Mouse (Mus musculus): ENCODE measurements at regions not wholly inside any gene's neighbourhood (a gene's known extent, or its start where the extent isn't known, plus 50 kb on each side); places are given as distances from the start of the nearest gene placed in this dataset.

DNA sequence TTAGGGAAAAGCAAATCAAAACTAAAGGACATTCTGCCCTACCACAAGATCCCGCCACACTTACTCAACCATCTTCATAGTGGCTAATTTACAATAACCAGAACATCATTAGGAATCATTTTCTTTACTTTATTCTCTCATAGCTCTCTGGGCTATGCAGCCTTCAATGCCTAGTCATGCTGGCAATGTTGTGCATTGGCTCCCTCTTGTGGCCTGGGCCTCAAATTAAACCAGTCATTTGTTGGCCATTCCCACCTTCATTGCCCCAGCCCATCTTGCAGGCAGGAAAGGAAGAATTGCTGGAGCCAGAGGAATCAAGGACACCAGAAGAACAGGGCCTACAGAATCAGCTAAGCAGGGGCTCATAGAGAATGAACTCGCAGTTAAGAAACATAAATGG lies 77.0 kb upstream of the Arrdc3 start:
- peak; percentile 78 for TF ChIP-seq CTCF (IDR thresholded peaks at IDR 0.05; ENCODE audit: low read depth)
- TF ChIP-seq EP300 (optimal IDR thresholded peaks at IDR 0.05), result no peak

Measured in stomach, postnatal 0 days (tissue).